Mouse (Mus musculus): ENCODE results near the gene Txnrd1. TPM values are rescaled to one million over a fixed set of nuclear protein-coding genes. Genes with fewer than 3 reads are reported as not detected.

The Txnrd1 gene
- polyA plus RNA-seq, 1 experiment from 2014 or later = 124 TPM

DNA sequence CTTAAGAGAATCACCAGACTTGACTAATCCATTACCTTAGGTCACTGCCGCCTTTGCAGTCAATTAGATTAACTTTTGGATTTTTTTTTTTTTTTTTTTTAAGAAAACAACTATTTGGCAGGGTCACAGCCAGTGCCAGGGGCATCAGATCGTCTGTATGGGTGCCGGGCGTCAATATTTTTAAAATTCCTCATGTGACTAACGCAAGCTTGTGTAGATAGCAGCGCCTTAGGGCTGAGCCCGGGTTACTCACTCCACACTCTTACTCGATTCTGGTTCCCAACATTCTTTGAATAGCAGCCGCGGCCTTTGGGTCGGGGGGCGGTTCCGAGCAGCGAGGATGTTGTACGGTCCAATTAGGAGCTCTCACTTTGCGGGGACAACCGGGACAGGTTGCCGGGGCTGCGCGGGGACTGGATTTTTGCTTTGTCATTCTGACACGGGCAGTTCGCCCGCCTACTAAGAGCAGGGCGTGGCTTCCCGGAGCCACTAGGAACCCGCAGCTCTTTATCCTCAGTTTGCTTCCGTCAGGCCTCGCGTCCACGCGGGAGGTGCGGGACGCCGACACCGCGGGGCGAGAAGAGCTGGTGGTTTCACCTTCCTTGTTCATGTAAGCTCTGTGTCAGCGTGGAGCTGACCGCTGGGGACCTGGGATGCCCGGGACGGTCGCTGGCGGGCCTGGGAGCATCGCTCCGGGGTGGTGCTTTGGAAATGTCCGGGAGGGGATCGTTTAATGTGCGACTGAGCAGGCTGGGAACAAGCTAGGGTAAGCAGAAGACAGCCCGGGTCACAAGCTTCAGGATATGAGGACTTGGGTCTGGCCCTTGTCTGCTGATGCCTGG is 25.2 kb downstream of the Txnrd1 start:
- ATAC-seq (ENCODE audit: low FRiP score) = peak; percentile 85
- WGBS = 1% methylated on average over 49 of the region's 49 CpGs
- Histone ChIP-seq H3K27me3 (ENCODE audit: control insufficient read depth, insufficient read depth, low read length) (no peaks in the 10 kb centered on the region), H3K4me3 (replicated peaks; ENCODE audit: low read length) (peak overlapping the region; percentile 77), H3K27ac (peak overlapping the region; percentile 92), H3K9ac (peak overlapping the region; percentile 93), H3K36me3 (replicated peaks; ENCODE audit: control insufficient read depth, insufficient read depth) (peaks cover 4% of the 10 kb centered on the region), H3K4me2 (replicated peaks) (peak overlapping the region; percentile 87), H3K4me1 (replicated peaks; ENCODE audit: control insufficient read depth, insufficient read depth, low read length) (peaks cover 27% of the 10 kb centered on the region), H3K9me3 (ENCODE audit: control insufficient read depth, low read length) (no peaks in the 10 kb centered on the region)
- peak; percentile 85 for DNase-seq (ENCODE audit: low spot score)

DNA sequence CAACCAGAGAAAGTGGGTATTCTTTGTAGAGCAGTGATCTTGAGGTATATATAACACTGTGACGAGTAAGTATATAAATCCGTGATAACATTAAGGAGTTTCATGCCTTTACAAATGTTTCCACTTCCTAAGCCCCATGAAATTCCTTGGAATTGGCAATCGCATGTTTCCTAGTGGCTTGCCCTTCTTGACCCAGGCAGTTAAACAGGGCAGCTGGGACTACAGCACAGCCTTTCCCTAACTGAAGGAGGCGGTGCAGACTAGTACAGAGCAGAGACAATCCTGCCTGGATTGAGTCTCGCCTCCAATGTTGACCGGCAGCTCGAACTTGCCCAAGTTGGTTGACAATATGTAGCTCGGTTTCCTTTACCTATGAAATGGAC is 25.8 kb downstream of the Txnrd1 start:
- peak overlapping the region; percentile 87 for H3K4me2 ChIP-seq (replicated peaks)
- WGBS = under 1% methylated on average over 8 of the region's 8 CpGs
- ATAC-seq (ENCODE audit: low FRiP score) = peak; percentile 40; the same call in 1 of the 2 replicates

DNA sequence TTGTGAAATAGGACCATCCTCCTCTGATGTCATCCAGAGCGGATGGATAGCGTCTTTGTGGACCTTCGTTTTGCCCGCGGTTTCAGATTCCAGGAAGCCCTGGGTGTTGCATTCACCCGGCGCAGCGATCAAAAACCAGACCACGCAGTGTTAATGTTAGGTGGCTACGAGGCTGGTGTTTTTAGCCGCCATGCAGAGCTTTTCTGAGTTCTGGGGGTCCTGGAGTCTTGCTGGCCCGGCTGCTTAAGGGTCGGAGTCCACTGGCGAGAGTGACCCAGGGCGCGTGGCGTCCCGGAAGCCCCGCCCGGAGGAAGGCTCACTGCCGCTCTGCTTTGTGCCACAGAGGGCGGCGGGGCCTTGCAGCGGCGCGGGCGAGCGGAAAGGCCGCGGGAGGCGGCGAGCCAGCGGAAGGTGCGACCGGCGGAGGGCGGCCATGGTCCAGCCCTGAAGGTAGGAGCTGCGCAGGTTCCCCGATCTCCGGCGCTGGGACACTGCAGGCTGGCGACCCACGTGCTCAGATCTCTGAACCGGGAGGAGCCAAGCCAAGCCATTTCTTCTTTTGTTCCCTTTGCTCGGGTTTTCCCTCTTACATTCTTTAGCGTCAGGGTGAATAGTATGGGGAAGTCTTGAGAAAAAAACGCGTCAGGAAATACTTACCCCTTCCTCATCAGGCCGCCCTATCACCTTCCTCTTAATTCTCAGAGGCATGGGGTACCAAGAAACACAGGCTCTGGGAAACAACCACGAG is 26.6 kb downstream of the Txnrd1 start:
- DNase-seq (ENCODE audit: low spot score) (peak; percentile 63), ATAC-seq (ENCODE audit: low FRiP score) (peak; percentile 61)
- no peaks in the 10 kb centered on the region for H3K27me3 ChIP-seq (ENCODE audit: control insufficient read depth, insufficient read depth, low read length)
- peak overlapping the region; percentile 93 for H3K9ac ChIP-seq
- H3K4me1 ChIP-seq (replicated peaks; ENCODE audit: control insufficient read depth, insufficient read depth, low read length) = peaks cover 29% of the 10 kb centered on the region
- under 1% methylated on average over 50 of the region's 50 CpGs for WGBS
- H3K4me3 ChIP-seq (replicated peaks; ENCODE audit: low read length) = peak overlapping the region; percentile 77
- no peaks in the 10 kb centered on the region for H3K9me3 ChIP-seq (ENCODE audit: control insufficient read depth, low read length)
- H3K27ac ChIP-seq = peak overlapping the region; percentile 92
- peaks cover 15% of the 10 kb centered on the region for H3K36me3 ChIP-seq (replicated peaks; ENCODE audit: control insufficient read depth, insufficient read depth)
- peak overlapping the region; percentile 87 for H3K4me2 ChIP-seq (replicated peaks)

More for the DNA sequence above, 25.8 kb downstream of the Txnrd1 start:
- peak; percentile 55 for DNase-seq (ENCODE audit: low spot score)
- Histone ChIP-seq H3K4me3 (replicated peaks; ENCODE audit: low read length) (peak overlapping the region; percentile 77), H3K36me3 (replicated peaks; ENCODE audit: control insufficient read depth, insufficient read depth) (peaks cover 10% of the 10 kb centered on the region), H3K4me1 (replicated peaks; ENCODE audit: control insufficient read depth, insufficient read depth, low read length) (peaks cover 29% of the 10 kb centered on the region), H3K9ac (peak overlapping the region; percentile 93), H3K9me3 (ENCODE audit: control insufficient read depth, low read length) (no peaks in the 10 kb centered on the region), H3K27ac (peak overlapping the region; percentile 92), H3K27me3 (ENCODE audit: control insufficient read depth, insufficient read depth, low read length) (no peaks in the 10 kb centered on the region)

DNA sequence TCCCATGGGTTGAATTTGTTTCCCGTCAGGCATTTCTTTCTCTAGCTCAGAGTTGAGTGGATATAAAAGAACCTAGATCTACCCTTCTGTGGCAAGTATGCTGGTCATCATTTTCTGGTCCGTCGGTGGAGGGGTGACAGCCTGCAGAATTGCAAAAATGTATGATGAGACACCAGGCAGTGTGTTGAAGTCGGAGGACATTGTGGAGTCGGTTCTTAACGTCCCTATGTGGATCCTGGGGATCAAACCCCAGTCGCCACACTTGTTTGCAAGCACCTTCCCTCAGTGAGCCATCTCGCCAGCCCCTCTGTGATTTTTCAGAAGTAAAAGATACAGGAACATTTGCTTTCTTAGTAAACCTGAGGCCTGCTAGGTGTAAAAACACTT is 27.2 kb downstream of the Txnrd1 start:
- peak overlapping the region; percentile 92 for H3K27ac ChIP-seq
- no peaks in the 10 kb centered on the region for H3K9me3 ChIP-seq (ENCODE audit: control insufficient read depth, low read length)
- DNase-seq (ENCODE audit: low spot score) = peak; percentile 44
- peaks cover 29% of the 10 kb centered on the region for H3K4me1 ChIP-seq (replicated peaks; ENCODE audit: control insufficient read depth, insufficient read depth, low read length)
- peak overlapping the region; percentile 77 for H3K4me3 ChIP-seq (replicated peaks; ENCODE audit: low read length)
- H3K27me3 ChIP-seq (ENCODE audit: control insufficient read depth, insufficient read depth, low read length) = no peaks in the 10 kb centered on the region
- H3K36me3 ChIP-seq (replicated peaks; ENCODE audit: control insufficient read depth, insufficient read depth) = peaks cover 15% of the 10 kb centered on the region
- 6% methylated on average over 8 of the region's 8 CpGs for WGBS
- ATAC-seq (ENCODE audit: low FRiP score) = no peak
- H3K4me2 ChIP-seq (replicated peaks) = peak overlapping the region; percentile 87
- H3K9ac ChIP-seq = peak overlapping the region; percentile 93

DNA sequence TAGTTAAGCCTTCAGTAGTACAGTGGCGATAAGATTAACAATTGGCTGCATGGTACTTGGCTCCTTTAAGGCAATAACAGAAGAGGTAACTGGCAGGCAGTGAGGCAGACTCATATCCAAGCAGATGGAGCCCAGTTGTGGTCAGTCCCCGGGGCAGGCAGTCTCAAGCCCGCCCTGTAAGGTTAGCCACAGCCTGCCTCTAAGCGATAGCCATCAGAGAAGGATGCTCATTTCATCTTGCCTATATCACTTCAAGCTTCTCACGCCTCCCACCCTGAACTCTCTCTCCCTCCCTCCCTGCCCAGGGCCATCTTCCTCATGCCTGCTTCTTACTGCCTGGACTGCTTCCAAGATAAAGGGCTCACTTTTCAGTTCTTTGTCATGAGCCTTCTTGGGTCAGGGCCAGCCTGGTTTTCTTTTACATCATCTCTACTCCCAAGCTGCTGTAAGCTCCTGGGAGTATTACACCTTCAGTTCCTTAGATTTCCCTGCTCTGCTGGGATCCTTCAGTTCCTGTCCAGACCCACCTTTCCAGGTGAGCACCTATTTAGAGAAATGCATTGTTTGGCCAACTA is 29.4 kb downstream of the Txnrd1 start:
- 0 out of 2 replicates have a peak overlapping the region, but pooled peaks have one; percentile 3 for H3K4me2 ChIP-seq (replicated peaks)
- no peak overlapping the region for H3K4me3 ChIP-seq (replicated peaks; ENCODE audit: low read length)
- H3K9ac ChIP-seq = no peak overlapping the region

DNA sequence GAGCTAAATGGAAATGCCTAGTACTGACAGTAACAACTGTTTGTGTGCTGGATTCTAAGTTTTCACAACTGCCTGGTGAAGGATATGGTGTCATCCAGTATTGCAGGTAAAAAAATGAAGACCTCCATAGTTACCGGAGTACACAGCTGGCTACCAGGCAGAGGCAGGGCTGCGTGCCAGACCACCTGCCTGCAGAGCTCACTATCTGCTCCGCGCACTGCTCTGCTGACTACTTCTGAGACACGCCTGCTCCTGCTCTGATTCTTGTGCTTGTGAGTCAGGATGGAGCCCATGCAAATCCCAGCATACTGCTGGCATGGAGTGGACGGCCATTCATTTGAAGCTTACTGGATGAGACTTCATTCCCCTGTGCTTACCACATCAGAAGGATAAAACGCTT is 30.1 kb downstream of the Txnrd1 start:
- Histone ChIP-seq H3K4me1 (replicated peaks; ENCODE audit: control insufficient read depth, insufficient read depth, low read length) (peaks cover 29% of the 10 kb centered on the region), H3K27me3 (ENCODE audit: control insufficient read depth, insufficient read depth, low read length) (no peaks in the 10 kb centered on the region), H3K36me3 (replicated peaks; ENCODE audit: control insufficient read depth, insufficient read depth) (peaks cover 22% of the 10 kb centered on the region), H3K9ac (no peak overlapping the region), H3K4me2 (replicated peaks) (no peak overlapping the region), H3K4me3 (replicated peaks; ENCODE audit: low read length) (no peak overlapping the region), H3K9me3 (ENCODE audit: control insufficient read depth, low read length) (no peaks in the 10 kb centered on the region), H3K27ac (no peak overlapping the region)
- 70% methylated on average over 7 of the region's 7 CpGs for WGBS
- ATAC-seq (ENCODE audit: low FRiP score) (no peak), DNase-seq (ENCODE audit: low spot score) (no peak)

More for the DNA sequence above, 29.4 kb downstream of the Txnrd1 start:
- no peak for ATAC-seq (ENCODE audit: low FRiP score)
- Histone ChIP-seq H3K27me3 (ENCODE audit: control insufficient read depth, insufficient read depth, low read length) (no peaks in the 10 kb centered on the region), H3K4me1 (replicated peaks; ENCODE audit: control insufficient read depth, insufficient read depth, low read length) (peaks cover 29% of the 10 kb centered on the region), H3K9me3 (ENCODE audit: control insufficient read depth, low read length) (no peaks in the 10 kb centered on the region), H3K27ac (no peak overlapping the region), H3K36me3 (replicated peaks; ENCODE audit: control insufficient read depth, insufficient read depth) (peaks cover 17% of the 10 kb centered on the region)
- DNase-seq (ENCODE audit: low spot score) = no peak
- 74% methylated on average over 5 of the region's 5 CpGs for WGBS

DNA sequence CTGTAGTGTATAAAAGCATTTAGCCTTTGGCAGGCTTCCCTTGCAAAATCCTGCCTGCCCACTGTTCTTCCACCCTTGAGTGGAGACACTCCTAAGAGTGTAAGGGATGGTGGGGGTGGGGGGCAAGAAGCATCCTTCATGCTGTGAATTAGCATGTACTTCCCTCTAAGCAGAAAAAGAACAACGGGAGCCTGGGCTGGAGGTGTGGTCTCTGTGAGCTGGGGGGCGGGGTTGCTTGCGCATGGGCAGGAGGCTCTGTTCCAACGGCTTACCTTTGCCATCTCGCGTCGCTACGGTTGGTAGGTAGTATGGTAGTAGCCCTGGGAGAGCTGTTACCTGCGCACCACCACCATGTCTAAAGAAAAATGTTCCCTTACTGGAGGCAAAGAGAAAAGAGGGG is 32.6 kb downstream of the Txnrd1 start, which contains the start of gene Eid3:
Gene Eid3 (plus strand): TSS at position 271 of the 400 bp plus-strand sequence.
- peak within 1 kb of the TSS; percentile 26 for H3K4me2 ChIP-seq (replicated peaks)
- H3K27me3 ChIP-seq (ENCODE audit: control insufficient read depth, insufficient read depth, low read length) = no peaks in the 10 kb centered on the region
- no peaks in the 10 kb centered on the region for H3K9me3 ChIP-seq (ENCODE audit: control insufficient read depth, low read length)
- WGBS = 67% methylated on average over 9 of the region's 9 CpGs
- H3K36me3 ChIP-seq (replicated peaks; ENCODE audit: control insufficient read depth, insufficient read depth) = peaks cover 25% of the 10 kb centered on the region
- no peak within 1 kb of the TSS for H3K9ac ChIP-seq
- peaks cover 26% of the 10 kb centered on the region for H3K4me1 ChIP-seq (replicated peaks; ENCODE audit: control insufficient read depth, insufficient read depth, low read length)
- no peak for ATAC-seq (ENCODE audit: low FRiP score)
- no peak within 1 kb of the TSS for H3K4me3 ChIP-seq (replicated peaks; ENCODE audit: low read length)
- H3K27ac ChIP-seq = no peak within 1 kb of the TSS
- DNase-seq (ENCODE audit: low spot score) = no peak

DNA sequence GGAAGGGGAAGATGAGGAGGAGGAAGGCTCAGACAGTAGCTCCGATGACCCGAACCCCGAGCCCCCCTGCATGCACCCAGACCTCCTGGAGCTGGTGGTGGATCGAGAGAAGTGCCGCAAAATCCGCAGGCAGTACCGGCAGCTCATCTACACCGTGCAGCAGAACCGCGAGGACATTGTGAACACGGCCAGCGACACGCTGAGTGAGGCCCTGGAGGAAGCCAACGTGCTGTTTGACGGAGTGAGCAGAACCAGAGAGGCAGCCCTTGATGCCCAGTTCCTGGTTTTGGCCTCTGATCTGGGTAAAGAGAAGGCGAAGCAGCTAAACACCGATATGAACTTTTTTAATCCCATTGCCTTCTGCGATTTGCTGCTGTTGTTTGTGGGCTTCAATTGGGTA is 33.1 kb downstream of the Txnrd1 start:
- Histone ChIP-seq H3K27me3 (ENCODE audit: control insufficient read depth, insufficient read depth, low read length) (no peaks in the 10 kb centered on the region), H3K9me3 (ENCODE audit: control insufficient read depth, low read length) (no peaks in the 10 kb centered on the region), H3K9ac (no peak overlapping the region), H3K36me3 (replicated peaks; ENCODE audit: control insufficient read depth, insufficient read depth) (peaks cover 25% of the 10 kb centered on the region), H3K4me2 (replicated peaks) (peak overlapping the region; percentile 26), H3K27ac (no peak overlapping the region), H3K4me3 (replicated peaks; ENCODE audit: low read length) (no peak overlapping the region), H3K4me1 (replicated peaks; ENCODE audit: control insufficient read depth, insufficient read depth, low read length) (peaks cover 22% of the 10 kb centered on the region)
- no peak for DNase-seq (ENCODE audit: low spot score)
- WGBS = 78% methylated on average over 18 of the region's 18 CpGs
- peak; percentile 39; the same call in 1 of the 2 replicates for ATAC-seq (ENCODE audit: low FRiP score)

All from hindbrain, embryonic 14.5 days (tissue).